Mouse (Mus musculus): ENCODE data around the gene Fggy. TPM values are rescaled to one million over a fixed set of nuclear protein-coding genes. Genes with fewer than 3 reads are reported as not detected.

Fggy gene
- polyA plus RNA-seq, 2 experiments from 2014 or later = 5.4 to 6.3 TPM

DNA sequence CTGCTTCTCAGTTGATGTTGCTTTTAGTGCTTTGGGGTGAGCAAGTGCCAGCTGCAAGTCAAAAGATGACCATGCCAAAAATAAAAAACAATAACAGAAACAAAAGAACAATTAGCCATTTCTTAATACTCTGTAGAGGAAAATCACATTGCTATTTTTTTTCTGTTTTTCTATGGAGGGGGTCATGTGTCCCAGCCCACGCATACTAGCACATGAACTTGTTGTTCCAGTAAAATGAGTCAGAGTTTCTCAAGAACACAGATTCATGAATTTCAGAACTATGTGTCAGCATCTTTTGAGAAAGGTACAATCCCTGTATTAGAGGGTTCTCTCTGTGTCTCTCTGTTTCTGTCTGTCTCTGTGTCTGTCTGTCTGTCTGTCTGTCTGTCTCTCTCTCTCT is 355.7 kb downstream of the Fggy start:
- ATAC-seq = no peak

DNA sequence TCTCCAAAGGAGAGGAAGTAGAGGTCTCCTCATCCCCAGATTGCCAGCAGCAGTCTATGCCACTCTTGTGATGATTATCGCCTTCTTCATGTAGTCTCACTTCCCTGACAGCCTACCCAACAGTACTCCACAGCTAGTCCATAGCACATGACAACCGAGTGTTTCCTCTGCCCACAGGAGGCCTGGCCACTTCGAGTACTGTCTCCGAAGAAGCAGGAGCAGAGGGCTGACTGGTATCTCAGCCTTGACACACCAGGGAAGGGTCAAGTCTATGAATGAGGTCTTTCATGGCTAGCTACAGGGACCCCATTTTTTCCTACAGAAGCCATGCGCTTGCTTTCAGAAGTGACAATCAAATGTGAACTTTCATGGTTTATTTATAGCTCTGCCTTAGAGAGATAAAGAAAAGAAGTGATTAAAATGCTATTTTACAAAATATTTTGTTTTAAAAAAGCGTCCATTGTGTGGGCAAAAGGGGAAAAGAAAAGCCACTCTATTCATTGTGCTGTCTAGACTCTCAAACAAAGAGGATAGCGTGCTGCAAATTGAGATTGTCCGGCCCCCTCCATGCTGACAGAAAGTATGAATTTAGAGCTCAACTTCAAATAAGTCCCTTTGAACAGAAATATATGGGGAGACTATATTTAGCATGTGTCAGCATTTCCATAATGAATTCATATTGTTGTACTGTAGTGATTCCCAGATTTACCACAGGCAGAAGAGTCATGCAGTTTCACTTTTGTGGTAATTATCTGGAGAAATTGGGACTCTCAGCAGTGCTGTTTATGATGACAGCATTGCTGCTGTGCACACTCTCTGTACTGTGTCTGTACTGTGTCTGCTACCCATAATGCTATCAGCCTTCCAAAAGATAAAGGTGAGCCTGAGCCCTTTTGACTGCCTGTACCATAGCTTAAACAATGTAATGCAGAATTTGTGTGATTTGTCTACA is 358.6 kb downstream of the Fggy start:
- no peak for ATAC-seq

DNA sequence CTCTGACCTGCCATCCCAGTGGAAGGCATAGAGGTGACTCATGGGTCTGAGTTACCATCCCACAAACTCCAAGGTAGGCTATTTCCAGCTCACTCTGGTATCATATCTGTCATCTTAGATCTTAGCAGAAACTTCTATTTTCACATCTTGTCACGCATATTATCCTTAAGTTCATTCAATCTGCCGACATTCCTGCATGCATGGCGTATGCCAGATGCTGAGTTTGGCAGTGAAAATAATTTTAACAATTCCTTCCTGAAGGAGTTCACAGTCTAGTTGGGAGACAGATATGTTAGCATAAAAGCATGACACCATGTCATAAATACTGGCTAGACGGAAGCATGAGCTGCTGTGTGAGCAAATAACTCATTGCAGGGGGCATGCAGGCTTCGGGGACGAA is 360.4 kb downstream of the Fggy start:
- no peak for ATAC-seq

DNA sequence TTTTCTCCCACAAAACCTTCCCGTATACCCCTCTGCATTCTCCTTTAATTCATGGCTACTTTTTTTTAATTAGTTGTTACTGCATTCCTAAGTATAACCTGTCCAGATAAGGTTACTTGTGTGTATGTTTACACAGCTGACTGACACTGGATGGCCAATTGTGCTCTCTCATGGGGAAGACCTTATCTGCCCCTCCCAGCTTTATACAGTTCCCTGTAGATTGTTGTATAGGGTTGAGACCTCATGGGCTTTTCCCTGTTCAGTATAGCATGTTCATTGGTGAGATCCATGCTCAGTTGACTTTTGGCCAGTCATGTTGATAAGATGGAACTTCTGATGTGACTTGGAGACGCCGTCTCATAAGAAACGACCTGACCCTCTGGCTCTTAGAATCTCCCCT is 363.1 kb downstream of the Fggy start:
- no peak for ATAC-seq

DNA sequence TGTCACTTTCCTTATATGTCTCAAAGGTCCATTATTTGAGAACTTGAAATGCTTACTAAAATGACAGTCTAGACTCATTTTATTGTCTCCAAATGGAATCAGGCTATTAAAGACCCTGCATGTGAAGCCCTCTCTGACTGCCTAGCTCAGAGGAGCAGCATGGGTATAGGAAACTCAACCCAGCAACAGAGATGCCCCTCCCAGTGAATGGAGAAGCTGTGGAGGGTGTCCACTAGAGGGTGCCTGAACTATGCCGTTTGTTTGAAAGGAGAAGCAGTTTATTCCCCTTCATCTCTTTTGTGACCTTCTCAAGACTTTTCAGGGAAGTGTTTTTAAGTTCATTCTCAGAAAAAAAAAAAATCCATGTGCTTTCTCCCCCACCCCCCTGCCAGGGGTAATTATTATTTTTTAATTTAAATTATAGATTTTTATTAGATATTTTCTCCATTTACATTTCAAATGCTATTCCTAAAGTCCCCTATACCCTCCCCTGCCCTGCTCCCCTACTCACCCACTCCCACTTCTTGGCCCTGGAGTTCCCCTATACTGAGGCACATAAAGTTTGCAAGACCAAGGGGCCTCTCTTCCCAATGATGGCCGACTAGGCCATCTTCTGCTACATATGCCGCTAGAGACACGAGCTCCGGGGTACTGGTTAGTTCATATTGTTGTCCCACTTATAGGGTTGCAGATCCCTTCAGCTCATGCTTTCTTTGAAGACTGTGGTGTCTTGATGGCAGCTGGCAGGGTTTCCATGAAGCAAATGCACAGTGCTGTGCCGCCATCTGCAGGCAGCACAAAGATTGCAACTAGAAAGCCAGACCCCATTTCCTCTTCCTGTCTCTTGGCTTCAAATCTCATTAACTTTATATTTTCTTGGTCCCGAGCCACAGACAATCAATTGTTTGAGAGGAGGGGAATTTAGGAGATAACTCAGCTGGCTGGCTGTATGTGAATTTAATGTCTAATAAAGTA is 367.2 kb downstream of the Fggy start:
- peak; percentile 98 for ATAC-seq

DNA sequence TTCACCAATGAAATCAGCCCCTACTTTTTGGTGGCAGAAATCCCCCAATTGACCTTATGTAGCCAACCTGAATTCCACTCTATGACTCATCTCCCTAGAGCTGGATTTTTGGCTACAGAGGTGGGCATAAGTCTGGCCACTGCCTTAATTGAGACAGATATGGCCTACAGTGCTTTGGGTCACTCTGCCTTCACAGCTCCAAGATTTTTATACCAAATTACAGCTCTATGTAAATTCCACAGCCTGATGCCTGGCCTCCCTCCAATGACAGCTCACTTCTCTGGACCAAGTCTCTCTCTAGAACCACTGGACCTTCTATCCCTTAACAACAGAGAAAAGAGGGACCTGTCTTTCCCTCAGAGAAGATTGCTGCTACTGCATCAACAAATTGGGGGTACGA is 371.5 kb downstream of the Fggy start:
- ATAC-seq = no peak

DNA sequence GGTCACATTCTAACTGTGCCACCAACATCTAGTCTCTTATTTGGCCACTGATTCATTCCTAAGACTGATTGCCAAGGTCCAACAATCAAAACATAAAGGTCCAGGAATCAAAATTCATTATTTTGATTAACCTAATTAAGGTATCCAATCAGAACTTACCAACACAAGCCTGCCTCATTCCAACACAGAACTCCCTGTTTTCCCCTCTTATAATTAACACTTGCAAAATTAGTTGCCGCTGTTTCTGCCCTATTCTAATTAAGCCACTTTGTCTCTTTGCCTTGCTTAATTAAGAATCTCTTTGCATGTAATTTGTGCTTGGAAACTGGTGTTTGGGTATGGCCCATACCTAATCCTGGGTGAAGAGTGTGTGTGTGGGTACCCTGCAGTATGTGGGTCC is 372.6 kb downstream of the Fggy start:
- ATAC-seq = no peak

DNA sequence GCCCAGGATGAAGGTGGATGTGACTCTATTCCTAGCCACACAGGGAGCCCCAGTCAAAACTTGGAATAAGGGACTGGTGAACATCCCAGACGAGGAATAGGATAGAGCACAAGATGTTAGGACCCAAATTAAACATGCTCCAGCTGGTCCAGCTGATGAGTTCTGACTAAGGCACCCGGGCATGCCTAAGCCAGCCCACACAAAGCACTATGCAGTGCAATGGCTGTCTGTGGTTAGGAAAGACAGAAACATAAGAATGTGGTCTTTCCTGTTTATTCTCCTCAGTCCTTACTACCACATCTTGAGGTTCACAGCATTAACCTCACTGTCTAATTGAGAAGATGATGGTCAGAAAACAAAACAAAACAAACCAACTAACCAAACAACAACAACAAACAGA is 374.0 kb downstream of the Fggy start:
- ATAC-seq = no peak

DNA sequence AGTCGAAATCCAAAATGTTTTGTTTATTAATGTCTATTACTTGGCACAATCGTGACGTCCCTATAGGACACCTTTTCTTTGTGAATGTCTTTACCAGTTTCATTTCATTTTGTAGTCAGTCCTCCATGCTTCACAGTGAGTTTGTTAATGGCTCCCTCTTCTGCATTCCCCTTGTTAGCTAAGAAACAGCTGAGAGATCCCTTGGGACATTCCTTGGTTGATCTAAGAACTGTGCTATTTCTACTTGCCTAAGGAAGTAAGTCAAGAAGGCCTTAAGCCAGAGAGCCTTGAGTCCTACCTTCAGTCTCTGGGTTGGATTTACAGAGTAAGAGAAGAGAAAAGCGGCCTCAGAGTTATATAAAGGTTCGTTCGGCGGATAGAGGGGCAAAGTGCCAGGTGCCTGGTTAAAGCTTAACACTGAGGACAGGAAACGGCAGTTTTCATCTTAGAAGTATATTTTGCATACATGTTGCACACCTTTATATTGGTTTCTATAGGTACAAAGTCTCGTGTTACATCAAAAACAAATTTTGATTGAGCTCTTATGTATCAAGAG is 376.6 kb downstream of the Fggy start:
- ATAC-seq = no peak

DNA sequence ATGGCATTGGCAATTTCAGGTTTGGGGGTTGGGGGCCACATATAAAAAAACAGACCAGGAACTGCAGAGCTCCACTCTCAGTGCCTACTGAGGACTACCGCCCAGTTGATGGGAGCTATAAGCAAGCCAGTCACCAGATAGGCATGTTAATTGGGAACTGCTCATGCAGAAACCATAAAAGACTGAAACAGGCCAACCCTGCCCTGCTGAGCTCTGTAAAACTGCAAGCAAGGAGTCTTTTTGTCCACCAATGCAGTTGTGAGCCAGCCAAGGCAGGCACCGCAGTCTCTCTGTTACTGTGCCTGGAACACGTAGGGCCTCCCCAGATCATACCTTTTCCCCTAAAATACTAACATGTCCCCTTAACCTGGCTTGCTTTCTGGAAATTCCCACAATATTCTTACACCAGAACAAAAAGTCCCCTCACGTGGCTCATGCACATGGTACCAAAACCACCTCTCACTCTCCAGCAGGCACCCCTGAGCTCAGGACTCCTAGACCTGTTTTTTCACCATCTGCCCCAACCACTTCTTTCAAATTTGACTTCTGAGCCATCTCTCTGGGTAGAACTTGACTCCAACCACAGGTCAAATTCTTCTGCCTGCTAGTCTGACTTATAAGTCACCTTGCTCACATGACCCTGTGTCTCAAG is 377.2 kb downstream of the Fggy start:
- no peak for ATAC-seq

DNA sequence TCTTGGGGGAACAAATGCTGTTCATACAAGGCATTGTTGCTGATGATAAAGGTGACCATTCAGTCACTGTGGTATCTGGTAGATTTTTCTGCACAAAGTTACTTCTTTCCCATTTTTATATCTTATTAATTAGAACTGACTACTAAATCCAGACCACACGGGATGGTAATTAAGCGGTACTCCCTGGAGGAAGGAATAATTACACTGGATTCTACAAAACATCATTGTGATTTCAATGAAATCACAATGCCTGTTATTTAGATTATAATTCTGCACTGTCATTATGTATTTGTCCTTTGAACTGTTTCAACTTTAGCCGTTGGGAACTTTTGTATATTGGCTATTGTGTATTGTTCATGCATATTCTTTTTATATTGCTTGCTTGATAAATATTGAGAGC is 381.4 kb downstream of the Fggy start:
- no peak for ATAC-seq

DNA sequence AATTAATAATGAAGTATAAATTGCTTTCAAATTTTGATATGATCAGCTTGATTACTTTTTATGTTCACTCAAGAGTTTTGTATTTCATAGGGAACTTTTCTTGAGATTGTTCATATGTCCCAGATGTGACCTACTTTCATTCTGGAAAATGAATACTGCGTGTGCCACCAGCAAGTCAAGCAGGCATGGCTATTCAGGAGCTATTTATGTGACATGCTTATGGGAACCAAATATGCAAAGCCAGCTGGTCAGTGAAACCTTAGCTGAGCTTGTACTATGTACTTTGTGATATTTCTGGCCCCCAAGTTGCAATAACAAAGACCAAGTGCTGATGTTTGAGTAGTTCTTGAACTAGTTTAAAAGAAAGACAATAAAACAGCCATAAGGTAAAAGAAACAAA is 390.6 kb downstream of the Fggy start:
- ATAC-seq = no peak

DNA sequence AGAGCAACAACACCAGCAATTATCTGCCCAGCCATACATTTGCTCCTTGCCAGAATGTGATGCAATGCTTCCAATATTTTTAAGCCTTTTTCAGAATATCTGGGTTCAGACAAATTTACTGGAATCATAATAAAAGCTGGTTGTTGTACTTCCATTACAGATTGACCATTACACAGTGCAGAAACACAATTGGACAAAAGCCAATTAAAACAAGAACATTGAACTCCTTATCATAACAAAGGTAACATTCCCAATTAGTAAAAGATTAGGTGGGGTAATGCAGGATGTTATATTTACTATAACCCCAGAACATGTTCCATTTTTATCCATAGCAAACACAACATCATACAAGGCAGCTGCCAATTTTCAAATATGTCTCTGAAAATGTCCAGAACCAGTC is 396.0 kb downstream of the Fggy start:
- no peak for ATAC-seq

DNA sequence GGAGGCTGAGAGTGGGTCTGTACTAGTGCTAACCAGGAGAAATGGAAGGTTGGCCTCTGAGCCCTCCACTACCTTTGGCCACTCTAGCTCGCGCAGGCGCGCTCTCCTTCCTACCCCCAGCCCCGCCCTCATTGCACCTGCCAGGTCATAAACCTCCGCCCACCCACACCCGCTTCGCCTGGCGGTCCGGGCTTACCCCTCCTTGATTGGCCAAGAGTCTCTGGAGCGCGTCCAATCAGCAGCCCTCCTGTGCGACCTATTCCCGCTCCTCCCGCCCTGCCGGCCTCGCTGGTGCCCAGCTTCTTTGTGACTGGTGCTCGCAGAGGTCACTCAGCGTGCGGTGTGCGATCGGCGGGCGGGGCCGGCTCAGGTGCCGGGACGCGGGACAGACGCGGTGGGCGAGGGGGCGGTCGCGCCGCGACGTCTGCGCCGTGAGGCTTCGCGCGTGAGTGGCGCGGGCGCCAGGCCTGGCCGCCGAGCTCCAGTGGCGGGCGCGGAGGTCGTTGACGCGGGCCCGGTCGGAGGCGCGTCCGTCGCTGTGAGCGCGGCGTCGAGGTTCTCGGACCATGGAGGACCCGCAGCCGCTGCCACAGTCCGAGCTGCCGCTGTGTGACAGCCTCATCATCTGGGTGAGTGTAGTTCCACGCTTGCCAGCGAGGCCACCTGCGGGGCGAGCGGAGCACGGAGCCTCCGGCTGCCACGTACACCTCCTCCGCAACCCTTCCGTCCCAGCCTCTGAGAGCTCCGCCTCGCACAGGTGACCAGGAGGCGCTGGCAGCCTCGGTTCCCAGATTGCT is 409.8 kb downstream of the Fggy start, which contains the start of gene Hook1:
TSS of gene Hook1 (plus strand) at position 313 of the 797 bp plus-strand sequence.
- ATAC-seq = peak; percentile 97

Data from CD4-positive, CD25-positive, alpha-beta regulatory T cell, adult 4 months (primary cell).